21 mouse cellular contexts compared by ENCODE assay signal in the genomic region with DNA sequence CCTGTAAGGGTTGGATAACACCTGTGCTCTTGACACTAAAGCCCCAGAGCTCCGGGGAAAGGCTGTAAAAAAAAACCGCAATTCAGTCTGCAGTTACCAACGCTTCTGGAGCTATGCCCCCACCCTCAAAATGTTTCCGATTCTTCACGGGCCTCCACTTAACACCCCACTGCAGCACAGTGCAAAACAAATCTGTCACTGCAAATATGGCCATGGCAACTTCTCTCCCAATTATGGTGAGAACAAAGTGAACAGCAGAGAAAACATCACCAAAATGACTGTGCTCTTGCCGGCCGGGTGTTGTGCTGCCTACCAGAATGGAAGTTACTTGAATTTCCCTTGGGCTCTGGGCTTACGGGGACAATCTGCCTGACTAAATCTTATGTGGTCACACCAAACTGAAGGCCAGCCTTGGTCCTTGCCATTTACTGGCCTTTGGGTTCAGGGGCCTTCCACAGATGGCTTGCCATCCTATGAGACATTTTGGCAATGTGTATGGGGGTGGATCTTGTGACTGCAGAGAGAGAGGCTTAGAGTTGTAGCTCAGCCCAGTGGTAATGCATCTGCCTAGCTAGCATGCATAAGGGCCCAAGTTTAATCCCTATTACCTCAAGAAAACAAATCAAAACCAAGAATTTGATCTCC.
DNase-seq lines count a peak whose midpoint lies in the region; ATAC-seq and TF ChIP-seq lines count a peak whose summit lies in the region.
"Had no signal": no experiment of that assay in that cellular context is flagged by ENCODE, and none has a peak within 500 bp of the region (broad histone marks: within the 10 kb centered on the region; RNA-seq: fewer than 3 reads in every experiment).

No protein-coding gene starts in this region.

- no peak for TF ChIP-seq CTCF in forebrain, postnatal 0 days (IDR thresholded peaks at IDR 0.05; ENCODE audit: low read depth)

- no peaks in the 10 kb centered on the region for H3K9me3 ChIP-seq in forebrain, postnatal 0 days (ENCODE audit: low read length)
- H3K9me3 ChIP-seq in forebrain, embryonic 11.5 days (ENCODE audit: control insufficient read depth, low read length): no peaks in the 10 kb centered on the region
- H3K9me3 ChIP-seq in hindbrain, embryonic 16.5 days (ENCODE audit: control insufficient read depth, low read length): no peaks in the 10 kb centered on the region
- H3K9me3 ChIP-seq: embryonic facial prominence, embryonic 13.5 days; heart, embryonic 10.5 days; limb, embryonic 13.5 days; liver, embryonic 13.5 days; midbrain, embryonic 15.5 days; neural tube, embryonic 15.5 days; stomach, embryonic 15.5 days had no signal

- no peaks in the 10 kb centered on the region for H3K27me3 ChIP-seq in forebrain, postnatal 0 days (ENCODE audit: insufficient read depth, low read length)
- no peaks in the 10 kb centered on the region for H3K27me3 ChIP-seq in forebrain, embryonic 11.5 days (ENCODE audit: control insufficient read depth, insufficient read depth, low read length)
- no peaks in the 10 kb centered on the region for H3K27me3 ChIP-seq in hindbrain, embryonic 16.5 days (replicated peaks; ENCODE audit: control insufficient read depth, insufficient read depth, low read length)
- H3K27me3 ChIP-seq: embryonic facial prominence, embryonic 13.5 days; limb, embryonic 13.5 days; liver, embryonic 13.5 days; midbrain, embryonic 15.5 days; neural tube, embryonic 15.5 days; stomach, embryonic 15.5 days had no signal

- H3K4me2 ChIP-seq in forebrain, postnatal 0 days (ENCODE audit: low read depth): no peak overlapping the region
- H3K4me2 ChIP-seq in forebrain, embryonic 11.5 days (ENCODE audit: low read depth, low read length, severe bottlenecking): no peak overlapping the region
- no peak overlapping the region for H3K4me2 ChIP-seq in hindbrain, embryonic 16.5 days (ENCODE audit: low read length)
- H3K4me2 ChIP-seq: embryonic facial prominence, embryonic 13.5 days; limb, embryonic 13.5 days; liver, embryonic 13.5 days; lung, embryonic 14.5 days; midbrain, embryonic 15.5 days; neural tube, embryonic 15.5 days; stomach, embryonic 15.5 days had no signal

- ATAC-seq in forebrain, postnatal 0 days: peak; percentile 73
- ATAC-seq in forebrain, embryonic 11.5 days (replicated peaks; ENCODE audit: low FRiP score): no peak
- ATAC-seq in hindbrain, embryonic 16.5 days: no peak
- ATAC-seq: midbrain, embryonic 15.5 days had no signal

- H3K4me3 ChIP-seq in forebrain, postnatal 0 days (ENCODE audit: low read depth, low read length): no peak overlapping the region
- H3K4me3 ChIP-seq in forebrain, embryonic 11.5 days (ENCODE audit: low read depth, low read length): no peak overlapping the region
- H3K4me3 ChIP-seq in hindbrain, embryonic 16.5 days (ENCODE audit: low read length): no peak overlapping the region
- H3K4me3 ChIP-seq: embryonic facial prominence, embryonic 13.5 days; heart, embryonic 10.5 days; limb, embryonic 13.5 days; liver, embryonic 13.5 days; midbrain, embryonic 15.5 days; neural tube, embryonic 15.5 days; stomach, embryonic 15.5 days had no signal

- H3K27ac ChIP-seq in forebrain, postnatal 0 days (ENCODE audit: low read depth, low read length): no peak overlapping the region
- H3K27ac ChIP-seq in forebrain, embryonic 11.5 days (ENCODE audit: low read depth, low read length): no peak overlapping the region
- H3K27ac ChIP-seq in hindbrain, embryonic 16.5 days (ENCODE audit: low read depth, low read length): no peak overlapping the region
- H3K27ac ChIP-seq: embryonic facial prominence, embryonic 13.5 days; heart, embryonic 10.5 days; limb, embryonic 13.5 days; liver, embryonic 13.5 days; midbrain, embryonic 15.5 days; neural tube, embryonic 15.5 days; stomach, embryonic 15.5 days had no signal

- no peak overlapping the region for H3K9ac ChIP-seq in forebrain, postnatal 0 days
- H3K9ac ChIP-seq in forebrain, embryonic 11.5 days (ENCODE audit: low read length): no peak overlapping the region
- H3K9ac ChIP-seq in hindbrain, embryonic 16.5 days (ENCODE audit: low read depth, low read length): no peak overlapping the region
- H3K9ac ChIP-seq: embryonic facial prominence, embryonic 13.5 days; limb, embryonic 13.5 days; liver, embryonic 13.5 days; lung, embryonic 14.5 days; midbrain, embryonic 15.5 days; neural tube, embryonic 15.5 days; stomach, embryonic 15.5 days had no signal

- no peaks in the 10 kb centered on the region for H3K36me3 ChIP-seq in forebrain, postnatal 0 days (ENCODE audit: insufficient read depth)
- H3K36me3 ChIP-seq in forebrain, embryonic 11.5 days (ENCODE audit: control insufficient read depth, insufficient read depth, low read length): no peaks in the 10 kb centered on the region
- H3K36me3 ChIP-seq in hindbrain, embryonic 16.5 days (ENCODE audit: control insufficient read depth, insufficient read depth, low read length): no peaks in the 10 kb centered on the region
- H3K36me3 ChIP-seq: embryonic facial prominence, embryonic 13.5 days; heart, embryonic 10.5 days; limb, embryonic 13.5 days; liver, embryonic 13.5 days; midbrain, embryonic 15.5 days; neural tube, embryonic 15.5 days; stomach, embryonic 15.5 days had no signal

- WGBS in forebrain, postnatal 0 days: 53% methylated on average over 8 of the region's 8 CpGs
- 91% methylated on average over 8 of the region's 8 CpGs for WGBS in forebrain, embryonic 11.5 days
- WGBS in hindbrain, embryonic 16.5 days: 81% methylated on average over 8 of the region's 8 CpGs

- DNase-seq in forebrain, postnatal 0 days: peak; percentile 56
- DNase-seq in forebrain, embryonic 11.5 days (ENCODE audit: low spot score): no peak
- peak; percentile 65 for DNase-seq in adrenal gland, postnatal 14 days
- DNase-seq in layer of hippocampus, adult 18-20 months (ENCODE audit: low spot score in 2 of 2): peak; percentile 37 to 66
- DNase-seq in layer of hippocampus, postnatal 36 days: peak; percentile 21 to 37
- DNase-seq in retina, postnatal 1 day: no peak
- DNase-seq: B cell, adult 2 months; cerebellum, postnatal 10 days; kidney, adult 9 months; kidney, postnatal 36 days; liver, embryonic 13.5 days; lung, embryonic 14.5 days; lung, postnatal 36 days; thymus, adult 18-20 months had no signal

- no peaks in the 10 kb centered on the region for H3K4me1 ChIP-seq in forebrain, postnatal 0 days (ENCODE audit: insufficient read depth)
- no peaks in the 10 kb centered on the region; the same call in 1 of the 2 replicates for H3K4me1 ChIP-seq in forebrain, embryonic 11.5 days (replicated peaks; ENCODE audit: control insufficient read depth, insufficient read depth, low read length)
- H3K4me1 ChIP-seq in hindbrain, embryonic 16.5 days (ENCODE audit: control insufficient read depth, insufficient read depth, low read depth, low read length): no peaks in the 10 kb centered on the region
- H3K4me1 ChIP-seq: liver, embryonic 13.5 days; midbrain, embryonic 15.5 days had no signal

Comparison
In these comparisons a context has a peak if more than half of its experiments do, and no peak if none do; other contexts are left out.
1. DNase-seq: peak in forebrain, postnatal 0 days (single experiment), adrenal gland, postnatal 14 days (single experiment), layer of hippocampus, adult 18-20 months (2 of 2) and layer of hippocampus, postnatal 36 days (2 of 2); none in forebrain, embryonic 11.5 days (single experiment) and retina, postnatal 1 day (single experiment).